Mouse (Mus musculus) bone marrow, adult 2 months (tissue): ENCODE results near the gene Nsun7.

Source experiments
- CTCF ChIP-seq: fragments of 200-500 bp; IDR thresholded peaks from 2 replicates; pipeline ENCODE4 v1.5.1; 2011; ENCODE audit warnings: low read length, control low read depth; ENCODE audit not compliant: control insufficient read depth, insufficient read depth
- POLR2A ChIP-seq: fragments of 200-500 bp; IDR thresholded peaks from 2 replicates; pipeline ENCODE4 v1.6.1; 2011; ENCODE audit warnings: low read depth, mild to moderate bottlenecking, control low read depth, low read length, borderline replicate concordance; ENCODE audit not compliant: control insufficient read depth

- TF ChIP-seq CTCF (peak; percentile 69), POLR2A (no peak)
Measured at GRCm38 (mm10) chr5:66319341-66319740, 59.6 kb downstream of the Nsun7 start.
